Mouse (Mus musculus): ENCODE measurements around the gene Jakmip3.

The Jakmip3 gene

GRCm38 (mm10) chr7:139074189-139074588 lies 133.7 kb downstream of the Jakmip3 start:
- no peak for DNase-seq

GRCm38 (mm10) chr7:139075054-139075794 lies 134.7 kb downstream of the Jakmip3 start:
- no peak for DNase-seq

- no peak for DNase-seq
These were observed 136.8 kb downstream of the Jakmip3 start for GRCm38 (mm10) chr7:139077283-139077682.

- no peak for DNase-seq
These were observed 137.7 kb downstream of the Jakmip3 start for GRCm38 (mm10) chr7:139078181-139078580.

GRCm38 (mm10) chr7:139079141-139079540 lies 138.6 kb downstream of the Jakmip3 start:
- no peak for DNase-seq

- no peak for DNase-seq
These were observed 140.2 kb downstream of the Jakmip3 start for GRCm38 (mm10) chr7:139080714-139081113.

GRCm38 (mm10) chr7:139081158-139081557 lies 140.6 kb downstream of the Jakmip3 start:
- no peak for DNase-seq

- DNase-seq, result no peak
These were observed 141.8 kb downstream of the Jakmip3 start for GRCm38 (mm10) chr7:139082281-139082680.

- DNase-seq, result no peak
These were observed 143.8 kb downstream of the Jakmip3 start for GRCm38 (mm10) chr7:139084316-139084715.

- no peak for DNase-seq
These were observed 145.2 kb downstream of the Jakmip3 start, which contains the start of gene Dpysl4 for GRCm38 (mm10) chr7:139085629-139086194. Dpysl4 (plus strand) TSS chr7:139086001.

GRCm38 (mm10) chr7:139086195-139087158 lies 145.9 kb downstream of the Jakmip3 start:
- DNase-seq, result no peak

- DNase-seq, result no peak
These were observed 147.3 kb downstream of the Jakmip3 start for GRCm38 (mm10) chr7:139087801-139088200.

GRCm38 (mm10) chr7:139089892-139090874 lies 149.7 kb downstream of the Jakmip3 start:
- DNase-seq, result no peak

GRCm38 (mm10) chr7:139091681-139092080 lies 151.2 kb downstream of the Jakmip3 start:
- no peak for DNase-seq

- no peak for DNase-seq
These were observed 152.1 kb downstream of the Jakmip3 start for GRCm38 (mm10) chr7:139092676-139093075.

- no peak for DNase-seq
These were observed 152.6 kb downstream of the Jakmip3 start for GRCm38 (mm10) chr7:139093124-139093523.

- DNase-seq, result no peak
These were observed 153.3 kb downstream of the Jakmip3 start for GRCm38 (mm10) chr7:139093781-139094180.

GRCm38 (mm10) chr7:139094761-139095160 lies 154.2 kb downstream of the Jakmip3 start:
- no peak for DNase-seq

GRCm38 (mm10) chr7:139095282-139095681 lies 154.8 kb downstream of the Jakmip3 start:
- no peak for DNase-seq

GRCm38 (mm10) chr7:139096399-139096798 lies 155.9 kb downstream of the Jakmip3 start:
- no peak for DNase-seq

- no peak for DNase-seq
These were observed 160.1 kb downstream of the Jakmip3 start for GRCm38 (mm10) chr7:139100531-139101095.

Measured in thymus, postnatal 14 days (tissue).